Mouse (Mus musculus): ENCODE measurements around the gene Cabin1.

The Cabin1 gene

DNA sequence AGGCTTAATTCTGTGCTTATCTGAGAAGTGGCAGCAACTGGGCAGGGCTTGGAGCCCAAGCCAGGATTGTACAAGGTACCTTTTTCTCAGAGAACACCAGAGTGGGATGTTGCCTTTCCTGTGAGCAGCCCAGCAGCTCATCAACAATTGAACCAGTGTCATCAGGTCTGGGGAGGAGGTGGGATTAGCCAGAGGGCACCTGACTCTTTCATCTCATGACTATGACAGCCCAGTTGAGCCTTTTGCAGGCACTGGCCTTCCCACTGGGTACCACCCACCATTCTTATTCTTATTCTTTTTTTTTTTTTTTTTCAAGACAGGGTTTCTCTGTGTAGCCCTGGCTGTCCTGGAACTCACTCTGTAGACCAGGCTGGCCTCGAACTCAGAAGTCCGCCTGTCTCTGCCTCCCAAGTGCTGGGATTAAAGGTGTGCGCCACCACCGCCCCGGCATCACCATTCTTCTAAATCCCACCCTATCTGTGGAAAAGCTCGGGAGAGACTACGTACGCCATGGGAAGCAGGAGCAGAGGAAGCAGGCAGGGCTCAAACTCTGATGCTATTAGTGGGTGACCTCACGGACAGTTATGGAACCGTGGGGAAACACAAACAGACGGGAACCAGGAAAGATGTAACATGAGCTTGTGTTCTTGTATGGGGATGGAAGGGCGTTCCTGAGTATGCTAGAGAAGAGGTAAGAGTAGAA lies 127.9 kb downstream of the Cabin1 start:
- no peak for DNase-seq (ENCODE audit: low spot score in 2 of 2)

DNA sequence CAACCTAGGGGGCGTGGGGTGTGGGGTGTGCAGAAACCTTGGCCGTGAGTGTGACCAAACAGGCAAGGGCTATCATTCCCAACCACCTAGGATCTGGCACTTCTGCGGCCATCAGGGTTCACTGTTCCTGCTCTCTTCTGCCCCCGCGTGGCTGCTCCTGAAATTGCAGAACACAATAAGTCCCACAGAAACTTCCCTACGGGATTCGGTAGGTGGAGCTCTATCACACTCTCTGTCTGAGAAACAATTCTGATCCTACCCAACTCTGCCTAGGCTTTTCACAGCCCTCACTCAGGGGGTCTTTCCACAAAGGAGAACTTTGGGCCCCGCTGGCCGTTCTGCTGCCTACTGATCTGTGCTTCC lies 128.5 kb downstream of the Cabin1 start:
- peak; percentile 74 to 76 for DNase-seq (ENCODE audit: low spot score in 2 of 2)

DNA sequence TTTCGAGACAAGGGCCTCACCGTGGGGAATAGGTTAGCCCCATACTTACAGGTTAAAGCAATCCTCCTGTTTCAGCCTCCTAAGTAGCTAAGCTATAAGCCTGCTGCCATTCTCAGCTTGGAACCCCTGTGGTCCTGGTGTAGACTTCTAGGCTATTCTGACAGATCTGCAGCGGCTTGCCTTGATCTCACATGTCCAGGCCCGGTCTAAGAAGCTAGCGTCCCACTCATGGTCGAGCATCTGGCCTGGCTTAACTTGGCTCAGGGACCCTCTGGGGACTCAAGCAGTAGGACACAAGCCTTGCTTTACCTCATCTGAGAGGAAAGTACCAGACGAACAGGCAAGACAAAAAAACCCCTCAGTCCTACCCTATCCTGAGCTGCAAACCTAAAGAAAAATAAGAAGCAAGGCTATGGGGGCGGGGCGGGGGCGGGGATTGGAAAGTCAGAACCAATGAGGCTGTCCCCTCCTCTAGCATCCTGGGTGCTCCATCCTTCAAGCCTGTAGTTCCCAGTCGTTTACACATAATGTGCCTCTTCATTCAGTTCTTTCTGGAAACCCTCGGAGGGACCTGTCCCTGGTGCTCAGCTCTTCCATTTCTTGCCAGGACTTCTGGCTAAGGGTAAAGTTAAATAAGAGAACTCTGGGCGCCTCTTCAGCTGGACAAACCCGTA lies 129.0 kb downstream of the Cabin1 start:
- DNase-seq (ENCODE audit: low spot score in 2 of 2): no peak

DNA sequence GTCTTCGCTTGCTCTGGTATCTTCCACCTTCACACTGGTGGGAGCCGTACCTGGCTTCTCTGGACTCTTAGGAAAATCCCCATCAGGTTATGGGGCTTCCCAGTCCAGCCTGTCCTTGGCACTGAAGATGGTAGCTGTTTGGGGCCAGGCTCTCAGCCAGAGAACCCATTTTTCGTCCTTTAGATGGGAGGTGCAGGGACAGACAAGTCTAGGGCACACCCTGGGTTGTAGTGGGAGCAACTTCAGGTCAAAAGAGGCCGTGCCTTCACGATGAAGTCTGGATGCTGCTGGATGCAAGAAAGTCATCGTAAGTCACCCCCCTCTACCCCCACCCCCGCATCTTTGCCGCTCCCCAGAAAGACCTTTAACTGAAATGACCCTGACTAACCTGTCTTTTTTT lies 129.5 kb downstream of the Cabin1 start:
- no peak for DNase-seq (ENCODE audit: low spot score in 2 of 2)

DNA sequence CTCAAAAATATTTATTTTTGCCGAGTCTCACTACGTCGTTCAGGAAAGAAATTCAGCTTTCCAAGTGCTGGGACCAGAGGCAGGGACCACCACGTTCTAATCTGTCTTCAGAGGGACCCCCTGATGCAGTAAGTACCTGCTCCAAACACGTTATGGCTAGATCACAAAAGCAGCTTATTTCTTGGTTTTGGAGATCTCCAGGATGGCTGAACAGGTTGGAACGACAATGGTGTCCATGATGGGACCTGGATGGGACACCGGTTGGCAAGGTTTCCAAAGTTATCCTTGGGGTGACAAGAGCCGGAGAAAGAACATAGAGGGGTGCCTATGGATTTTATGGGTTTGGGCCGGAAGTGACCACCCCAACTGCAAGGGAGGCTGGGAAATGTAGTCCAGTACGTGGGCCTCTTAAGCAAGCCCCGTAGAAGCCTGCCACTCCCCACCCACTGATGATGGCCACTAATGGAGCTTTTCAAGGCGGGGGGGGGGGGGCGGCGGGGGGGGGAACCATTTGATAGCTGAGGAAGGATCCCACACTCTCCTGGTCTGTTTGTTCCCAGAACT lies 130.5 kb downstream of the Cabin1 start:
- no peak for DNase-seq (ENCODE audit: low spot score in 2 of 2)

DNA sequence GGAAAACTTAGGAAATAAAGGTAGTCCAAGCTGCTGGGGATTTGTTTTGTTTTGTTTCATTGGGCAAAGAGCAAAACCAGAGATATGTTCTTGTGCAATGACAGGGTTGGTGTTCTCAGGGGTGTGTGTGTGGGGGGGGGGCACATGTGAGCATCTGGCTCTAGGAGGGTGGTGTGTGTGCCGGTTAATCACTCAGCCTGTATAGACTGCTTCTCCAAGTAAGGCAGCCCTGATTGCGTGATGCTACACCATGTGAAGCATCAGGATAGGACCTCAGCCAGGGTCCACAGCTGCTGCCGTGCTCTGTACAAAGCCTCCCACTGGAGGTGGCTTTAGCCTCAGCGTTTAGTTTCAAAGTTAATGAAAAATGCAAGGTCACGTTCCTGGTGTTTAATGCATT lies 131.1 kb downstream of the Cabin1 start:
- no peak for DNase-seq (ENCODE audit: low spot score in 2 of 2)

DNA sequence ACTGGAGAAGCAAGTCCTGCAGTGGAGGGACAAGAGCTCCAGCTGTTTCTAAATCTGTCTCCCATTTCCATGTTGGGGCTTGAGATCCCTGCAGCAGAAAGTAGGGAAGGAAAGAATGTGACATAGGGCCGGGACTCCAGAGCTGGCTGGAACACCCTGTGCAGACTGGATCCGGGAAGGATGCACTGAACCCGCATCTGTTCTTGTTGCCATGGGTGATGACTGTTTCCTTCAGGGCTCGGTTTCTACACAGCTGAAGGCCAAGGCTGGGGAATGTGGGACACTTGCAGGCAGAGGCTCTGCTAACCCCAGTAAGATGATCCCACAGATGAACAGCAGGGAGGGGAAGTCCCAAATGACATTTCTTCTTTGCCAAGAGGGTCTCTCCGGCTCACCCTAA lies 131.5 kb downstream of the Cabin1 start:
- no peak for DNase-seq (ENCODE audit: low spot score in 2 of 2)

DNA sequence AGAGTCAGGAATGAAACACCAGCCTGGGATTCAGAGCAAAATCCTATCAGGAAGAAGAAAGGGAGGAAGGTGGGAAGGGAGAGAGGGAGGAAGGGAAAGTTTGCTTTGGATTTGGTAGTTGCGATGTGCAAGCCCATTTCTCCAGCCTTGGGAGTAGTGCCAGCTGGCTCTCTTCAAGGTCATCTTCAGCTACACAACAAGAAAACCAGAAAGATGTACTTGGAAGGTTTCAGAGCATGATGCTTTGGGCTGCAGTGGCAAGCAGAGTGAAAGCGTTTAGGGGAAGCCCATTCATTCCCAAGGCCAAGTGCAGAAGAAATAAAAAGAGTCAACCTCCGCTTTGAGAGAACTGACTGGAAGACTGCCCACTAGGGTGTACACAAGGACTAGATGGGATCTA lies 136.7 kb downstream of the Cabin1 start:
- DNase-seq (ENCODE audit: low spot score in 2 of 2): no peak

DNA sequence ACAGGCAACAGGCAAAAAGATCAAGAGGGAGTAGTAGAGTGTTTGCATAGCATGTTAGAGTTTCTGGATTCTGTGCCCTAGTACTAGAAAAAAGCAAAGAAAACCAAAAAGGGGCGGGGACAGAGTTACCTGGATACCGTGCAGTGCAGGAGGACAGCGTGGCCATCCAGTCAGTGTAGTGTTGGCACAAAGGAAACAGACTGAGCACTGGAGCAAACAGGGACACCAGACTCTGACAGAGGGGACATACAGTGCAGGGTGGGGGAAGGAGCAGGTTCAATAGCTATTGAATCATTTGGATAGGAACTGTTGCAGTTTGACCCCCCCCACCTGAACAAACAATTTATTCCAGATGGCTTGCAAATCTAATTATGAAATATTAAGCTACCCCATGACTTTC lies 137.2 kb downstream of the Cabin1 start:
- DNase-seq (ENCODE audit: low spot score in 2 of 2): no peak

DNA sequence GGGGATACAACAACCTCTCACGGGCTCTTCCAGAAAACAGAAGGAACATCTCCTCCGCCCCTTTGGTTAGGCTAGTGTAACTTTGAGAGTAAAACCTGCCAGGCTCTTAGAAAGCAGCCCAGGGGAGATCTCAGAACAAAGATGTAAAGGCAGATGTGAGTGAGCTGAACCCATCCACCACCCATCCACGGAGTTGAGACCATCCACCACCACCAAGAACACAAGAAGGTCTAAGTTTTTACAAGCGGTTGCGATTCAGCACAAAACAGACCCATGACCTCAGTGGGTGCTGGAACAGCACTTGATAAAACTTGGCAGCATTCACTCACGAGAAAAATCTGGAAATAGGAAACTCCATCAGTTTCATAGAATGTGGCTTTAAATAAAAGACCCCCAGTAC lies 138.2 kb downstream of the Cabin1 start:
- no peak for DNase-seq (ENCODE audit: low spot score in 2 of 2)

DNA sequence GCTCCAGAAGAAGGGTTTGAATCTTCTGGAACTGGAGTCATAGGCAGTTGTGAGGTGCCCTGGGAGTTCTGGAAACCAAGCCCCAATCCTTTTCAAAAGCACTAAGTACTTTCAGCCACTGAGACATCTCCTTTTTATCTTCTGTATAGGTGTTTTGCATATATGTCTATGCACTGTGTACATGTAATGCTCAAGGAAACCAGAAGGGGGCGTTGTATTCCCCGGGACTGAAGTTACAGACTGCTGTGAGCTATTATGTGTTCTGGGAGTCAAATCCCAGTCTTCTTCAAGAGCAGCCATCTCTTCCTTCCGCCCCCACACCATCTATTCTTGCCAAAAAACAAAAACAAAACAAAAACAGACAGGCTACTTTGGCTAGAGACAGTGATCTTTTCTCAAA lies 143.3 kb downstream of the Cabin1 start:
- DNase-seq (ENCODE audit: low spot score in 2 of 2): no peak

DNA sequence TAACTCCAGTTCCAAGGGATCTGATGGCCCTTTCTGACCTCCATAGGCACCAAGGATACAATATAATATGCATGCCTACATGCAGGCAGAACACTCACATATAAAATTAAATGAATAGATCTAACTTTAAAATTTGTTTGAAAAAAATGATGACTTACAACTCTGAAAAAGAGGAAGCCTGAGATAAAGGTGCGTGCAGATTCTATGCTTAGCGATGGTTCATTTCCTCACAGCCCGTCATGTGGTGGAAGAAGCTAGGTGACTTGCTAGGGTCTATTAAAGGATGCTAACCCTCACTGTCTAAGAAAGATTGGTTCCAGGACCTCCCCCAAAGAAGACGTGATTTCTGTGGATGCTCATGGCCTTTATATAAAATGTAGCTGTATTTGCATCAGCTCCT lies 148.1 kb downstream of the Cabin1 start:
- DNase-seq (ENCODE audit: low spot score in 2 of 2): no peak

DNA sequence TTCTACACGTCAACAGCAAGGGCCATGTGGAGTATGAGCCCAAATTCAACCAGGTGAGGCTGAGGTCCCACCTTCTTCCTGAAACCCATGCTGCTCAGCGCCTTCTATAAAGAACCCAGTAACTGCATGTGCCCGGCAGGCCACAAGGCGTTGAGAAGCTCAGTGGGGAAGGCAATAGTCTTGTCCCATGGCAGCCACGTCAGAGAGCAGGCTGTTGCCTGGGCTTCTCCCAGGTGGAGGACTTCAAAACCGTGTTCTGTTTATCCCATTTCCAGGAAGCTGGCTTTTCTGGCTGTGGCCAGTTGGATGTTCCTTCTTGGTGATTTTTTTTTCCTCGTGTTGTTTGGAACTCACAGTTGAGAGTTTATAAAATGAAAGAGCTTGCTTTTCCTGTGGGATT lies 153.7 kb downstream of the Cabin1 start:
- no peak for DNase-seq (ENCODE audit: low spot score in 2 of 2)

DNA sequence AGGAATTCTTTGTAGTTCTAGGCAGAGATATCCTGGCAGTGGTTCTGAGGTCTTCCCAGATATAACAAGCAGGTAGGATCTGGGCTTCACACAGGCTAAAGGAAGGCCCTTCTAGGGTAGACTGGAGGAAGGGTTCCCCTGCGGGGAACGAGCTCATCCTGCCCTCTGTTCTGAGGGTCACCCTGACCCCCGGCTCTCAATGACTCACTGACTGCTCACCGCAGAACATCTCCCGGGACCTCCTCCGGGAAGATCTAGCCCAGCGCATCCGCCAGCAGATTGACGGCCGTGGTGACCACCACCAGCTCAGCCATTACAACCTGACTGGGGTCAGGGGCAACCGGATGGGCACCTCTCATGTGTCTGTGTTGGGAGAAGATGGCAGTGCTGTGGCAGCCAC lies 155.2 kb downstream of the Cabin1 start:
- no peak for DNase-seq (ENCODE audit: low spot score in 2 of 2)

DNA sequence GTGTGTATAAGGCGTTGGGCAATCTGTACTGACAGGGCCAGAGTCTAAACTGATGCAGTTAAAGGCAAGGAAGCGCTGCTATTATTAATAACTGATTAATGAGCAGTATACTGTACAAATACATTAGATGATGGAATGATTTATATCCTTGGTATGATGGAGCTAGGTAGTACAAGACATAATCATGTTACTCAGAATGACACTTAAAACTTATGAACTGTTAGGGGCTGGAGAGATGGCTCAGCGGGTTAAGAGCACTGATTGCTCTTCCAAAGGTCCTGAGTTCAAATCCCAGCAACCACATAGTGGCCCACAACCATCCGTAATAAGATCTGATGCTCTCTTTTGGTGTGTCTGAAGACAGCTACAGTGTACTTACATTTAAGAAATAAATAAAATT lies 156.9 kb downstream of the Cabin1 start:
- DNase-seq (ENCODE audit: low spot score in 2 of 2): no peak

DNA sequence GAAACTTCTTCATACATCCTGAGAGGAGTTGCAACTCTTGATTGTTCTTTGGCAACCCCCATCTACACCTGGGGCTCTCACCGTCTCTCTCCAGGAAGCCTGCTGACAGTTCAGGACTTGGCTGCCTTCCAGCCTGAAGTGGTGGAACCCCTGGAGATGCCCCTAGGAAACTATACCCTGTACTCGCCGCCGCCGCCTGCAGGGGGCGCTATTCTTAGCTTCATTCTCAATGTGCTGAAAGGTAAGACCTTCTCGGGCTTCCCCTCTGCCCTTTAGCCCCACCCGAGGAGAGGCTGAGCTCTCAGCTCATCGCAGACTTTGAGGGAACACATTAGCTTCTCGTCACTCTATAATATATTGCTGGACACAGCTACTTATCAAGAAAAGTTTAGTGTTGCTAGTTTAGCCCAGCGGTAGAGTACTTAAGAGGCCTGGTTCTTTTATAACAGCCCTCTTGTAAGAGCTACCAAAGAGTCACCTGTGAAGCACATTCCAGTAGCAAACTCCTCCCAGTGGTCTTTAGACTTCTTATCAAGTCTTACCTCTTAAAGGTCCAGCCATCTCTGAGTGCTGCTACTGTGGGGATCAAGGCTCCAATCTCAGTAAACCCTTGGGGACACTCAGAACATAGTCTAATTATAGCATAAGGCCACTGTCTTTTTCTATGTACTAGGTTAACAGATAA lies 158.8 kb downstream of the Cabin1 start:
- peak in 1 of 2 experiments; percentile 35 for DNase-seq (ENCODE audit: low spot score in 2 of 2)

DNA sequence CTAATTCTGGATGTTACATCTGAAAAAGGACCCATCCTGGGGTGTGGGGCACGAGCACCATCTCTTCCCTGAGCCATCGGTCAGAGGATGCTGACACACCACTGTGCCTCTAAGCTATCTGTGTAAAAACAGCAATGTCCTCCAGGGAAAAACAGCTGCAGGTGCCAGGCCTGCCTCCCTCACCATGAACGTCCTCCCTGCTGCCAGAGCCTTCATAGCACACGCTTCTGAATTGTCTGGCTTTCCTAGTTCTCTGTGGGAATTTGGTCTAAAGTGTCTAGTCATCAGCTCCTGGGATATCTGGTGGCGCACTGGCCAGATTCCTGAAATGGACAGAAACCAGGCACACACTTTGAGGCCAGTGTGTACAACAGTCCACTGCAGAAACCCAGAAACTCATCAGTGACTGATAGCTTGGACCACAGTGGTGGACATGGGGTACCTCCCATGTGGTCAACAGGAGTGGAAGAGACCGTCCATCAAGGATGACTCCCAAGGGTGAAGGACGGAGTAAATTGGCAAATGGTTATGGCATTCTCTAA lies 163.9 kb downstream of the Cabin1 start:
- no peak for DNase-seq (ENCODE audit: low spot score in 2 of 2)

Data from spleen, postnatal 14 days (tissue).